Mouse (Mus musculus) heart, adult 8-10 months (tissue): ENCODE results near the gene Dlgap4. TPM values are rescaled to one million over a fixed set of nuclear protein-coding genes. Genes with fewer than 3 reads are reported as not detected.

Experiments
- DNase-seq: peaks from one replicate; pipeline ENCODE4 v3.0.0; 2022; ENCODE audit warnings: low spot score
- total RNA-seq, 4 experiments: library from RNA; stranded (reverse); gene quantifications; 2 replicates each; pipeline ENCODE4 v1.2.4; 2022

Gene Dlgap4
- total RNA-seq, 4 experiments from 2014 or later: 29.1 to 42.6 (median 32.1) TPM

DNA sequence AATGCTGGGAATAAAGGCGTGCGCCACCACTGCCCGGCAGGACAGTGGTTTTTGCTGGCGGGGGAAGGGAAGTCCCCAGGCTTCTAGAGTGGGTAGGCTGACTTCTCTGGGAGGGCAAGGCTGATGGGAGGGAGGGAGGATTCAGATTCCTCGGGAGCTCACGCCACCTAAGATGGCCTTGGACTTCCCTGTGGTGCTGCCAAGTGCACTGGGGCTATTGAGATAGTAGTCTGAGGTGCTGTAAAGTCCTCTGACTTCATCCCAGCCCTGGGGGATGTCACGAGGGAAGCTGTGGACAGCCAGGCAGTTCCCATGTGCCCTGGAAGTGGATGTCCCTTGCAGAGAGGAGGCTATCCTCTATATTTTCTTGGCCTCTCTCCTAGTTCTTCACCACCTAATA lies 124.5 kb downstream of the Dlgap4 start:
- no peak for DNase-seq

DNA sequence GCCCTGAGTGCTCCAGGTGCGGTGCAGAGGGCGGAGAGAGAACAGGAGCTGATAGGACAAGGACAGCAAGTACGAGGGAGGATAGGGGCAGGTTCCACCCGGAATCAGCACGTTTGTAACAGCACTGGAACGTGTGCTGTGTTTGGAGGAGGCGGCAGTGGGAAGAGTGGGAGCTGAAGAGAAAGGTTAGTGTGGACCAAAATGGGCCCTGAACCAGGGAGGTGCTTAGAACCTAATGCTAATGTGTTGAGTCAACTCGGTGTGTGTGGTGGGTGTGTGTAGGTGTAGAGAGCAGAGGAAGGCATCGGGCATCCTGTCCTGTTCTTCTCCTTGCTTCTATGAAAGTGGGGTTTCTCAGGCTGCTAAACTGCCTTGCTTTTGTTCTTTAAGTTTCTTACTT lies 127.8 kb downstream of the Dlgap4 start:
- no peak for DNase-seq

DNA sequence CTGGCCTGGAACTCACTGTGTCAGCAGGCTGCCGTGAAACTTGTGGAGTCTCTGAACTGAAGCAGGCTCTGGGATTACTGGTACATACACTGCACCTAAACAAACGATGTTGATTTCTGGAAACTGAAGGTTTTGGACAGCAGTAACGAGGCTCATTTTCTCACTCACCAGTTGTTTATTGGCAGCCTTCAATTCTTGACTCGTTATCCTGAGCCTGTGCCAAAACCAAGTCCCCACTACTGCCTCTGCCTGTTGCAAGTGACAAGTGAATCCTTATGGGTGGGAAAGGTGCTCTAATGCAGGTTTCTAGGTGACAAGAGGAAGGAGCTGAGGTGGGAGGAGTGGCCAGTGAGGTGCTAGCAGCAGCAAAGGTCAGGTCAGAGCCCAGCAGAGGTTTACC lies 128.5 kb downstream of the Dlgap4 start:
- no peak for DNase-seq

DNA sequence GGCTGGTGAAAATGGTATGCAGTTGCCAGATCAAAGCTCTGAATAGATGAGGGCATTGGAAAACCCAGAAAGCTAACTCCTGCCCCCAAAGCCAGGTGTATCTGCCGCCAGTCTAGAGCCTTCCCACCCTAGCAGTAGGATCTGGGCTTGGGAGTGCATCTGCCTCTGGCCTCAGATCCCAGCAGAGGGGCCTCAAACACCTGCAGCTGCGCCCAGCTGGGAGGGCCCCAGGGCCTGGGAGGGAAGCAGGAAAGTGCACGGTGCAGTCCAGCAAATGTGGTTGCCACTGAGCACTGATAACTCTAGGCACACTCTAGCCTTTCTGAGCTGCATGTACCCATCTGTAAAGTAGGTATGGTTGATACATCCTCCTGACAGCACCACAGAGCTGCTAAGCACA lies 129.7 kb downstream of the Dlgap4 start:
- DNase-seq: no peak

DNA sequence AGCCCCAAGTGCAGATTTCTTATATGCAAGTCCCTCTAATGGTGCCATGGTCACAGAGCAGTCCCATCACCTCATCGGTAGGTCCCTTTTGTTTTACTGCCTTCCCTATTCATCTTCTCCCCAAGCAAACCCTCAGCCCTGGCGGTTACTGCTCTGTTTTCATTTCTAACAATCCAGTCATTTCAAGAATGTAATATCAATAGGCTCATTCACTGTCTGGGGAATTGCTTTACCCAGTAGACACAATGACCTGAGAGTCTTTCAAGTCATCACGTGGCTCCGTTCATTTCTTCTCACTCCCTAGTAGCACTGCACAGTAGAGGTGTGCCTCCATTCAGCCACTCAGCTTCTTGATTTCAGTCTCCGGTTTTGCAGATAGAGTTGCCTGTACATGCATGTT lies 130.9 kb downstream of the Dlgap4 start:
- no peak for DNase-seq

DNA sequence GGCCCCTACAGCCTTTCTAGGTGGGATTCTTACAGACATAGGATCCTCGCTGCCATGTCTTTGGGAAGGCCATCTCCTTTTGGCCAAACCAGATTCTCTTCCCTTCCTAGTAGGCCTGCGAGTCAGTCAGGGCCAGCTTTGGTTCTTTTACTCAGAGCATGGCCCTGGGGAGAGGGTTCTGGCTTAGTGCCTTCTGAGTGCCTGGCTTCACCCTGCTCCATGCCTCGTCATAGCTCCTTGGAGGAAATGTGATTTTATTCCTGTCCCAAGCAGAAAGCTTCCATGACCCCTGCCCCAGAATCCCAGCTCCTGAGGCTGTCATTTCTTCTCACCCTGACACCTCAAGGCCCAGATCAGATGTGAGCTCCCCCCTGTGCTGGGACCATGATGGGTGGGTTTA lies 133.8 kb downstream of the Dlgap4 start:
- DNase-seq: no peak

DNA sequence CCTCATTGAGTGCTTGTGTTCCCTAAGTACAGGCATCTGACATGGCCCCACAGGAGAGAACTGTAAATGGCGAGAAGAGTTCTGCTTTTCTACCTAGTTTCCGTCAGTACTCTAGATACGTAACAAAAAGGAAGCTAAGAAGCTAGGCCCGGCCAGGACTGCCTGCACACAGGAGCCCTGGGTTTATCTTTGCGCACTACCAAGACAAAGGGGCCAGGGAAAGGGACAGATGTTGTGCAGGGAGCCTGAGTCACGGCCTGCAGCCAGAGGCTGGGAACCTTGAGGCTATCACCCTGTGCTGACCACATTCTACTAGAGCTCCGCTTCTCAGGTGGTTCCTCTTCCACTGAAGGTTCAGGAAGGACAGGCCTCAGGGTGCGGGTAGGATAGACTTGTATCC lies 136.2 kb downstream of the Dlgap4 start:
- DNase-seq: no peak

DNA sequence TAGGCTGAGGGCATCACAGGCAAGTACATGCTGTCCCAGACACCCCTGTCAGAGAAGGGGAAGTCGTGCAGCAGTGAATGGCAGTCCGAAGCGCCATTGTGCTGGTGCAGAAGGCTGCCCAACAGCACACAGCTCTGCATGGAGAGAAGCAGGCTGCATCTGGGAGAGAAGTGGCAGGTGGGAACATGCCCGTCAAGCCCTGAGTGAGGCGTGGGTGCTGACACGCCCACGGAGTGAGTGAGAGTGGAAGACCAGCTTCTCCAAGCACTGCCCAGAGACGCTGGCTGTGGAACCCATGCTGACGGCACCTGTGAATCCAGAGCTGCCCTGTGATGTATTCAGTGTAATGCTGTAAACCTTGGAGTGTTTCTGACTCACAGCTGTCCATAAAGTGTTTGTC lies 143.4 kb downstream of the Dlgap4 start:
- no peak for DNase-seq

DNA sequence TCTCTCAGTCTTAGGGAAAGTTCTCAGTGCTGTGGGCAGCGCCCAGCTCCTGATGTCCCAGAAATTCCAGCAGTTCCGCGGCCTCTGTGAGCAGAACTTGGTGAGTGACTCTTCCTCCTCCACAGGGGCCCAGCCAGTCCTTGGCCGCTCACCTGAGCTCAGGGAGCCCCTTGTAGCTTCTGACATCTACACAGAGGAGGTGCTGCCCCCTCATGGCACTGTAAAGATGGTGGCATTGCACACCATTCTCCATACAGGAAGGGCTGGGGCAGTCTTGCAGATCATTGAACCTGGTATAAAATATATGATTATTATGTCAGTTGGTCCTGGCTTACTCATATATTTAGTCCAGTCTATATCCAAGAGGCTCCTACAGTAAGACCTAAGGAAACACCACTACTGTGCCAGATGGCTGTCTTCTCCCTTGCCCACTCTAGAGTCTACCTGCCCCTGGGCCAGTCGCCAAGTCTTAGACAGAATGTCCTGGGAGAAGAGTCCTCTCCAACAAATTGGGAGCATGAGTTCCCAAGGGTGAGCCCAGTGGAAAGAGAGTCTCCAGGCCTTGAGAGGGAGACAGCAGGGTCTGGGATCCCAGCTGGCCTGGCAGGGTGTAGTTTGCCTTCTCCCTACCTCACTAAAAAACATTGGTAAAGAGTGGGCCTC lies 147.5 kb downstream of the Dlgap4 start:
- no peak for DNase-seq

DNA sequence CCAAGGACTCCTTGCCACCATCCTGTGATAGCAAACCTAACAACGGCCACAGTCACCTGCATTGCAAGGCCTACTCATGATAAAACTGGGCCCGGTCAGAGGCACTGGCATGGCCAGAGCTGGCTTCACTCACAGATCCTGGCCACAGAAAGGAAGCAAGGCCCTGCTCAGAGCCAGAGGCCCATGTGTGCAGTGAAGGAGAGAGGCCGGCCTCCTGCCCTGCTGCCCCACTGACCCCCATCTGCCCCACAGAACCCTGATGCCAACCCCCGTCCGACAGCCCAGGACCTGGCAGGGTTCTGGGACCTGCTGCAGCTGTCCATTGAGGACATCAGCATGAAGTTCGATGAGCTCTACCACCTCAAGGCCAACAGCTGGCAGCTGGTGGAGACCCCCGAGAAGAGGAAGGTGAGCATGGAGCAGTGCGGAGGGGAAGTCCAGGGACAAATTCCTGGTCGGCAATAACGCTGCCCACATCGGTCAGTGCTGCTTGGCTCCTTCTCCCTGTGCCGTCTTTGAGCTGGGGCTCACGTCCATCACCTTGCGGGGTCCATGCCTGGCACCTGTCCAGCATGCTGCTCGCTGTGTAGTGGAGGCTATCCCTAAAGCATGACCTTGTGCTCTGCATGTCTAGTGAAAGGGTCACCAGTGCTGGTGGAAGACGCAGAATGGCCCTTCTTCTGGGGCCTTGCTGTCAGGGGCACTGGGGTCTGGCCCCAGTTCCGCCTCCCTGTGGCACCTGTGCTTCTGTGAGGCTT lies 148.2 kb downstream of the Dlgap4 start:
- no peak for DNase-seq

DNA sequence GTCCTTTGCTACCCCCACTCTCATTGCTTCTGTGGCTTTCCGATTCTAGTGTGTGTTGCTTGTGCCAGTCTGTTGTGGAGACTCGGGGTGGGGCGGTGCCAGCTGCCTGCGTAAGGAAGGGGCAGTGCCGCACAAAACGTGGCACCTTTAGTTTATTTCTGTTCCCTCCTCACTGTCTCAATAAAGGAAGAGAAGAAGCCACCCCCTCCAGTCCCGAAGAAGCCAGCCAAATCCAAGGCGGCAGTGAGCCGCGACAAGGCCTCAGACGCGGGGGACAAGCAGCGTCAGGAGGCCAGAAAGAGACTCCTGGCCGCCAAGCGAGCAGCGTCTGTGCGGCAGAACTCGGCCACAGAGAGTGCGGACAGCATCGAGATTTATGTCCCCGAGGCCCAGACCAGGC lies 149.0 kb downstream of the Dlgap4 start:
- DNase-seq: no peak

DNA sequence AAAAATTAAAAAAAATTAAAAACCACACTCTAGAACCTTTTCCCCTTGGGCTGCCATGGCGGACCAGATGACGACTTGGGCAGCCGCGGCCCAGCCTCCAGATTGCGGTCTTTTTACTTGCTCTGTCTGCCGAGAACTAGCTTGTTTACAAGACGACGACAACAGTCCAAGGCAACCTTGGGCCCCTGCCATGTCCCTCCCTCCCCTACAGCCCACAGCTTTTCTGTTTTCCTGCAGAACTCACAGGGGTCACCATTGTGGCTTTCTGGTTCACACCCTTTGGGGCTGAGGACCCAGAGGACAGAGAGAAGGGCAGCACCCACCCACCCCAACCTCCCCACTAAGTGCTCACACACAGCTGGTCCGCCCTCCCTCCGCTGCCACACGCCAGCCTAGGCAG lies 149.6 kb downstream of the Dlgap4 start:
- DNase-seq: peak; percentile 32

DNA sequence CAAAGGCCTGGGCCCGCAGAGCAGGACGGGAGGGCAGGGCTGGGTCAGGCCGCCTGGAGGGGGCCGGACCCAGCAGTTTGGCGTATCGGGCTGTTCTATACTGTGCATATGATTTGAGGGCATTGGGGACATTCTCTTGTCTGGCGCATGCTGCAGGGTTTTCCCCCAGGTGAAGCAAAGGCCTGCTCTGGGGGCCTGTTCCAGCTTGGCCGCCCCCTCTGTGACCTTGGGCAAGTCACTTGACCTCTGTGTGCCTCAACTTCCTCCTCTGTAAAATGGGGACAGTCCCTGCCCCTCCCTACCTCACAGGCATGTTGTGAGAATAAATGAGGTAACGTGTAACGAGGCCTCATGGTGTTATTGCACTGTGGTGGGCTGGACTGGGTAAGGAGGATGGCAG lies 150.5 kb downstream of the Dlgap4 start:
- DNase-seq: no peak

DNA sequence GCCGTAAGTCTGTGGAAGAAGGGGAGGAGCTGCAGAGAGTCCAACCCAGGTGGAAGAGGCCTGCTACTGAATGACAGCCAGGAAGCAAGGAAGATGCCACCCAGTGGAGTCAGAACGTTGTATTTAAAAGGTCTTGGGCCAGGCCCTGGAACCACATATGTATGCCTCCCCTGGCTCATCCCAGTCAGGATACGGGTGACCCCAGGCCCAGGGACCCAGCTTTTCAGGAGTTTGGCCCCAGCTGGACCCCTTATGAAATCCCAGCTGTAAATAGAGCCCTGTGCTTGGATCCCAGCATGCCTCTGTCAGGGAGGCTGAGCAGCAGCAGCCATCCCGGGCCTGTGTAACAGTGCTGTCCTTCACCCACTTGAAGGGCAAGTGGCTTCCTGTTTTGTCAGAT lies 151.2 kb downstream of the Dlgap4 start:
- no peak for DNase-seq

DNA sequence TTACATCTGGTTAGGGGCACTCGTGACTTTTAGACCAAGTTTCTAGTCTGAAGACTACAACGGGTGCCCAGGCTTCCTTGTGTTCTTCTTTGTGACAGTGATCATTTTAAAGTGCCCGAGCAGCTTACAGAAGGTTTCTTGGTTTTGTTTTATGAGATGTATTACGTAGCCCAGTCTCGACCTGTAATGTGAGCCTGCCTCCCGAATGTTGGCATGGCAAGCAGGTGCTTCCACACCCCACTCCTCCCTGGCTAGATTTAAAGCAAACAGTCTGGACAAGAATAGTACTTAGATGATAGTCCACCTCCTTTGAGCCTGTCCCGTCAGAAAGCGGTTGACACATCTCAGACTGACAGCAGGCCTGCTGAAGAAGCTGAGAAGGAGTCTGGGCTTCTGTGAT lies 152.1 kb downstream of the Dlgap4 start:
- DNase-seq: no peak

DNA sequence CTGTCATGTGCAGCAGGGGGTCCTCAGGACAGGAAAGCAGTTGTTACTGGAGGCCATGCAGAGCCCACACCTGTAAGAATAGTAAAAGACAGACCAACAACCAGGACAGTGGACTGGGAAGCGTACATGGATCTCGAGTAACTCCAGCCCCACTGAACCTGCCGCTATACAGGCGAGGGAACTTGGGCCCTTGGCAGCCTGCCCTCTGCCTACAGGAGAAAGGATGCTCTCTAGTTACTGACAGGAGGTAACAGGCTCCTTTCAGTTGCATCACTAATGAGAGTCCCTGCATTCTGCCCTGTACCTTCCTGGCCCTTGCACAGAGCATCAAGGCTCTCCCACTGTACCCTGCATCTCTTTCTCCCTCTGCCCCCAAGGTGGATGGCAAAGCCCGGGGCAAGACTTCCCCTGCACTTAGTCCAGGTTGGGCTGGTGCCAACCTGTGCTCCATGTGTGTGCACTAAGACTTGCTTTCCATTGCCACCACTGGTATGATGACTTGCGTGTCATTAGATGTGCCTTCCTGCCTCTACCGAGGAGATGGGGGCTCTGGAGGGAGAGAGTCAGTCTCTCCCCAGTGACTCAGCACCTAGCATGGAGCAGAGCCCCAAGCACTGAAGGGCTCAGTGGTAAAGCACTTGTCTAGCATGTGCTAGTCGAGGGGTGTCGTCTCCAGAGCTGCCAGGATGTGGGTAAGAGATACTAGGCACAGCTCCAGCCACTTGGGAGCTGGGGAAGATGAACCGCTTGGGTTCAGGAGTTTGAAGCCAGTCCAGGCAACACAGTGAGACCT lies 152.9 kb downstream of the Dlgap4 start:
- no peak for DNase-seq

DNA sequence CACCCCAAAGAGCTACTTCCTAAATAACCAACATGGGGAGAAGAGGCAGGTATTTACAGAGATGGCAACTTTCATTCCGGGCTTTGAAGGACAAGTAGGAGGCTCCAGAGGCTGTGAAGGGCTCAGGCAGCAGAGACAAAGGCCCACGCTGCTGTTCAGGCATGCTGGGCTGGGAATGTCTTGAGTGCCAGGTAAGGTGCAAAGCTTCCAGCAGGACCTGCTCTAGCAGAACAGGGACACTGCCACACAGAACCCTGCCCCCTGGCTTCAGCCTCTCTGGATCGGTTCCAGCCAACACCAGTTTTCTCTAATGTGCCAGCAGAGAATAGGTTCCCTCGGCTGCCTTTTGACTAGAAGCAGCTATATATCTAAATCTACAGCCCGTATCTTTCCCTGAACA lies 153.6 kb downstream of the Dlgap4 start:
- no peak for DNase-seq

DNA sequence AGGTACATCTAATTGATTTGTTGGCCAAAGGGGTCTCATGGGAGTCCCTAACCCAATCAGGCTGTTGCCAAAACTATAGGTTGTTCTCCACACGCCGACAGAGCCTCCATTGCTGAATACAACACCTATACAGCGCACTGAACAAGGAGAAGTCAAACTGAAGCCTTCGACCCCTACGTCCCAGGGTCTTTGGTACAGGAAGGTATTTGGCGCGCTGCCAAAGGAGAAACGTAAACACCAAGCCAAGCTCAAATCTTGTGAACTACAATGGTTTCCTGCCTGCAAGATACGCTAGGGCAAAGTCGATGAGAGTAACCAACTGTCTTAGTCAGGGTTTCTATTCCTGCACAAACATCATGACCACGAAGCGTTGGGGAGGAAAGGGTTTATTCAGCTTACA lies 155.8 kb downstream of the Dlgap4 start:
- DNase-seq: no peak

DNA sequence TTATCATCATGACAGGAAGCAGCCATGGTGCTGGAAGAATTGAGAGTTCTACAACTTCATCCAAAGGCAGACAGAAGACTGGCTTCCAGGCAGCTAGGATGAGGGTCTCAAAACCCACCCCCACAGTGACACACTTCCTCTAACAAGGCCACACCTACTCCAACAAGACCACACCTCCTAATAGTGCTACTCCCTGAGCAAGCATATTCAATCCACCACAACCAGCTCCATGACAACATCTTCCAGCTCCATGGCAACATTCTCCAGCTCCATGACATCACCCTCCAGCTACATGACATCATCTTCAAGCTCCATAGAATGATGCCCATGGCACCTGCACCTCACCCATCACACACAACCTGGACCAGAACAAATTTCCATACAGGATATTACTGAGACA lies 160.0 kb downstream of the Dlgap4 start:
- no peak for DNase-seq

DNA sequence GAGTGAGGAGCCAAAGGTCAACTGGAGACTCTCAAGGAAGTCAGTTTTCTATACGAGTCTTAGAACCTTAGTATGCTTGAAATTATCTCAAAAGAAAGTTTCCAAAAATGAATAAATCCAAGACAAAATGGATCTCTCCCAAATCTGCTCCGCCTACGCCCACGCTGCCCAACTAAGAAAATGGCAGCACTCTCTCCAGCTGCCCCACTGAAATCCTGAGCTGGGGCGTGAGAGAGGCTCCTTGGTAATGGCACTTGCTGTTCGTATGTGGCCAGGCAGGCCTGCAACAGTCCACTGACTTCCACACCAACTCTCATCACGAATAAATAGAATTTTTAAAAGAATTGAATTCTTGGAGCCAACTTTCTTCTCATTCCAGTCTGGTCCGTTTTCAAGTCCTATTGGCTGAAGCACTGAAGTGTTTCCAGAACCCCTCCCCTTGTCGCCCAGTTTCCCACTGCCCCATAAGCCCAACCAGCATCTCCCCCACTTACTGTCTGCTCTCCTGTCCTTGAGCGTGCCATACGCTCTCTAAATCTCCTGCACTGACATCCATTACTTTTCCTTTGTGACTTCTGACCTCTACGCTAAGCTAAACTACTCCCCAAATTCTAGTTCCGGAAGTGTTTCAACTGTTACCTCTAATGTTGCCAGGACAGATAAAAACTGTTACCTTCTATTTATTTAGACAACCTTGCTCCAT lies 160.7 kb downstream of the Dlgap4 start:
- DNase-seq: no peak

DNA sequence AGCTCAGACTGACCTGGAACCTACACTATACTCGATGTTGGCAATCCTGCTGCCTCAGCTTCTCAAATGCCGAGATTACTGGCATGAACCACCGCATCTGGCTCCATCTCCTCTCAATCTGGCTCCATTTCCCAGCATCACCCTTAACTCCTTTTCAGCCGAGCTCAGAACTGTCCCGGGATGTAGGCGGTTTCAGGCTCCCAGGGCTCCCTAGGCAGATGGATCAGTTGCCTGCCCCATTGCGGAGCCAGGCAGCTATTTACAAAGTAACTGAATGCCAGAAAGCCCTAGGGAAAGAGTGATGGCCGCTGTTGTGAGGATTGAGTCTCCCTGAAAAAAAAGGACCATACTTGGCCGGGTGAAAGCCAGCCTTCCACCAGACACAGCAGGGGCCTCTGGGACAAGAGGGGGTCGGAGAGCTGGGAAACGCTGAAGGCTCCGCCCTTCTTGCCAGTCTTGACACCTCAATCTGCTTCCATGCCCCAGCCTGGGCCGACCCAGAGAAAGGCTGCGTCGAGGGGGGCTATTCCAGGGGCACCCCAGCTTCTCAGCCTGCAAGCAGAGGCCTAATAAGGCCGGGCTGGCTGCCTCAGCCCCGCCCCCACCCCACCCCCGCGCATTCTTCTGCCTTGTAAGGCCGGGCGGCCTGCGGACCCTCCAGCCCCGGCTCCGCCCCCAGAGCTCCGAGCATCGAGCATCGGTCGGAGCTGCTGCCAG lies 161.4 kb downstream of the Dlgap4 start, which contains the start of gene Myl9:
Gene Myl9 (plus strand): TSS at position 683 of the 717 bp plus-strand sequence.
- DNase-seq: peak; percentile 20
